Mouse (Mus musculus) heart, postnatal 14 days (tissue): Measurements from ENCODE around the gene Lysmd1. TPM values are rescaled to one million over a fixed set of nuclear protein-coding genes. Genes with fewer than 3 reads are reported as not detected.
"Not testable (repeated sequence)": the region's sequence is repeated elsewhere in the genome, so short reads cannot be mapped to it uniquely, and the experiment has no call there.

Experiments used
- DNase-seq, 2 experiments: peaks; one replicate each; pipeline ENCODE4 v3.0.0; 2021 to 2022
- intact Hi-C: fragments of 180-260 bp; cut with DNase I; formaldehyde crosslinking; loops from one replicate; pipeline ENCODE4 v1.15.1; 2025
- long read RNA-seq, 2 experiments: library from polyadenylated mRNA; stranded (forward); transcript quantifications; one replicate each; pipeline ENCODE4 v2.0.0; 2021
- total RNA-seq, 2 experiments: library from RNA; stranded (reverse); gene quantifications; 2 replicates each; pipeline ENCODE4 v1.2.3; 2021

The Lysmd1 gene
- 1 to 10 TPM; 6.4 to 7.4 TPM for total RNA-seq
- long read RNA-seq, experiment 1, transcript Lysmd1-201 (3 exons, 2,394 nt): major isoform, 11 of 12 reads
- long read RNA-seq, experiment 1, partial matches to known transcripts: 0 of 12 reads
- long read RNA-seq, experiment 1, other reads (novel, unspliced or antisense): 1 of 12 reads
- long read RNA-seq, experiment 2, transcript Lysmd1-201 (3 exons, 2,394 nt): major isoform, 10 of 13 reads
- long read RNA-seq, experiment 2, partial matches to known transcripts: 2 of 13 reads
- long read RNA-seq, experiment 2, other reads (novel, unspliced or antisense): 1 of 13 reads

- peak; percentile 89 for DNase-seq
- intact Hi-C loops: no loop called here
Measured at GRCm38 (mm10) chr3:95133680-95134101, at the start of gene Lysmd1, which contains the start of gene Scnm1. Lysmd1 (plus strand) TSS chr3:95134088. Scnm1 (minus strand) TSS chr3:95134011.

GRCm38 (mm10) chr3:95088071-95088470, 45.8 kb upstream of the Lysmd1 start:
- intact Hi-C loops: no loop called here

GRCm38 (mm10) chr3:95100854-95101253, 33.0 kb upstream of the Lysmd1 start:
- intact Hi-C loops: loop anchor here (5.0 kb wide), 1 partner anchor 44 kb away; no protein-coding TSS in a partner anchor
- DNase-seq: no peak

More at GRCm38 (mm10) chr3:95088071-95088470, 45.8 kb upstream of the Lysmd1 start:
- DNase-seq: no peak

- intact Hi-C loops: no loop called here
- DNase-seq: no peak
Measured at GRCm38 (mm10) chr3:95105121-95105520, 28.8 kb upstream of the Lysmd1 start.

GRCm38 (mm10) chr3:95105586-95106337, 28.1 kb upstream of the Lysmd1 start:
- DNase-seq: no peak
- intact Hi-C loops: no loop called here

- intact Hi-C loops: no loop called here
- DNase-seq: peak; percentile 95 to 96
Measured at GRCm38 (mm10) chr3:95106338-95107117, 27.4 kb upstream of the Lysmd1 start, which contains the start of gene Pip5k1a. Pip5k1a (minus strand) TSS chr3:95106930.

- intact Hi-C loops, DNase-seq: not testable (repeated sequence)
Measured at GRCm38 (mm10) chr3:95107308-95107707, 26.6 kb upstream of the Lysmd1 start.

- intact Hi-C loops: no loop called here
- DNase-seq: no peak
Measured at GRCm38 (mm10) chr3:95107898-95108297, 26.0 kb upstream of the Lysmd1 start.

- intact Hi-C loops: no loop called here
- DNase-seq: peak; percentile 85 to 89
Measured at GRCm38 (mm10) chr3:95110911-95111726, 22.8 kb upstream of the Lysmd1 start, which contains the start of gene Vps72. Vps72 (plus strand) TSS chr3:95111022.

- intact Hi-C loops: no loop called here
- no peak for DNase-seq
Measured at GRCm38 (mm10) chr3:95112760-95113159, 21.1 kb upstream of the Lysmd1 start.

- intact Hi-C loops: no loop called here
- DNase-seq: no peak
Measured at GRCm38 (mm10) chr3:95117751-95118150, 16.1 kb upstream of the Lysmd1 start.

- DNase-seq: no peak
- intact Hi-C loops: no loop called here
Measured at GRCm38 (mm10) chr3:95121580-95121979, 12.3 kb upstream of the Lysmd1 start.

GRCm38 (mm10) chr3:95124246-95124645, 9.6 kb upstream of the Lysmd1 start, which contains the start of gene Tmod4:
Tmod4 (plus strand) TSS chr3:95124476.
- intact Hi-C loops: no loop called here
- no peak for DNase-seq

- intact Hi-C loops: no loop called here
- peak; percentile 57 to 75 for DNase-seq
Measured at GRCm38 (mm10) chr3:95124972-95125371, 8.9 kb upstream of the Lysmd1 start.

- DNase-seq: peak; percentile 37 to 68
- intact Hi-C loops: no loop called here
Measured at GRCm38 (mm10) chr3:95129226-95129651, 4.6 kb upstream of the Lysmd1 start.

GRCm38 (mm10) chr3:95130081-95130480, 3.8 kb upstream of the Lysmd1 start:
- intact Hi-C loops: no loop called here
- DNase-seq: no peak

GRCm38 (mm10) chr3:95132389-95132788, 1.5 kb upstream of the Lysmd1 start:
- intact Hi-C loops, DNase-seq: not testable (repeated sequence)

- DNase-seq: no peak
- intact Hi-C loops: no loop called here
Measured at GRCm38 (mm10) chr3:95133176-95133575, 712 bp upstream of the Lysmd1 start.

- intact Hi-C loops, DNase-seq: not testable (repeated sequence)
Measured at GRCm38 (mm10) chr3:95134133-95134532, 245 bp downstream of the Lysmd1 start.

- intact Hi-C loops: no loop called here
- DNase-seq: peak; percentile 46 to 57
Measured at GRCm38 (mm10) chr3:95135023-95135422, 1.1 kb downstream of the Lysmd1 start.
